Mouse (Mus musculus) ES-Bruce4 (cell line): ENCODE data around the gene Usp54. TPM values are rescaled to one million over a fixed set of nuclear protein-coding genes. Genes with fewer than 3 reads are reported as not detected.

ENCODE experiments used
- H3K27ac ChIP-seq: 2 replicates; pipeline ENCODE4 v1.5.1; 2012; ENCODE audit warnings: low read length, inconsistent platforms; ENCODE audit not compliant: insufficient read depth
- H3K27me3 ChIP-seq: 2 replicates; pipeline ENCODE4 v1.6.1; 2012; ENCODE audit warnings: mild to moderate bottlenecking, low read length, inconsistent platforms; ENCODE audit not compliant: control insufficient read depth, poor library complexity, insufficient read depth, severe bottlenecking
- H3K36me3 ChIP-seq: 2 replicates; pipeline ENCODE4 v1.6.1; 2012; ENCODE audit warnings: inconsistent platforms, mild to moderate bottlenecking, low read length, moderate library complexity; ENCODE audit not compliant: control insufficient read depth, poor library complexity, insufficient read depth, severe bottlenecking
- H3K4me1 ChIP-seq: one replicate; pipeline ENCODE4 v1.8.1; 2011; ENCODE audit warnings: low read length; ENCODE audit not compliant: control insufficient read depth, insufficient read depth
- H3K4me3 ChIP-seq: 2 replicates; pipeline ENCODE4 v1.5.1; 2011; ENCODE audit warnings: low read depth, mild to moderate bottlenecking, low read length
- H3K9ac ChIP-seq: 2 replicates; pipeline ENCODE4 v1.6.1; 2012; ENCODE audit warnings: low read depth, mild to moderate bottlenecking, inconsistent platforms; ENCODE audit not compliant: poor library complexity, severe bottlenecking
- H3K9me3 ChIP-seq: replicated peaks from 2 replicates; pipeline ENCODE4 v1.6.1; 2012; ENCODE audit warnings: mild to moderate bottlenecking, low read length, inconsistent platforms; ENCODE audit not compliant: control insufficient read depth, poor library complexity, insufficient read depth, severe bottlenecking
- CTCF ChIP-seq: IDR thresholded peaks from one replicate; pipeline ENCODE4 v1.8.1; 2011; ENCODE audit warnings: low read depth, low read length
- EP300 ChIP-seq: IDR thresholded peaks from 2 replicates; pipeline ENCODE4 v1.6.1; 2011; ENCODE audit warnings: low read depth, low read length; ENCODE audit not compliant: insufficient read depth
- POLR2A ChIP-seq: IDR thresholded peaks from one replicate; pipeline ENCODE4 v1.8.1; 2011; ENCODE audit warnings: low read length; ENCODE audit not compliant: insufficient read depth
- polyA plus RNA-seq: library from polyadenylated mRNA; stranded (reverse); fragments of >200 nt; gene quantifications from 2 replicates; pipeline ENCODE4 v1.2.4, GENCODE M21; 2011; ENCODE audit warnings: low read depth; ENCODE audit not compliant: missing spikeins, insufficient read depth, insufficient read length

Usp54 gene
- polyA plus RNA-seq, 1 experiment = 22.3 TPM

GRCm38 (mm10) chr14:20658326-20658725 is 17.5 kb upstream of the Usp54 start:
- H3K36me3 ChIP-seq = no peaks in the 10 kb centered on the region
- no peak overlapping the region for H3K9ac ChIP-seq
- no peak overlapping the region for H3K27ac ChIP-seq
- no peaks in the 10 kb centered on the region for H3K4me1 ChIP-seq
- no peak for TF ChIP-seq POLR2A
- TF ChIP-seq EP300 = no peak
- no peak for TF ChIP-seq CTCF
- no peak overlapping the region for H3K4me3 ChIP-seq
- no peaks in the 10 kb centered on the region for H3K27me3 ChIP-seq
- no peaks in the 10 kb centered on the region for H3K9me3 ChIP-seq

- Histone ChIP-seq H3K36me3 (no peaks in the 10 kb centered on the region), H3K9me3 (no peaks in the 10 kb centered on the region), H3K4me3 (no peak within 1 kb of the TSS), H3K27me3 (no peaks in the 10 kb centered on the region), H3K4me1 (no peaks in the 10 kb centered on the region), H3K9ac (no peak within 1 kb of the TSS), H3K27ac (no peak within 1 kb of the TSS)
- no peak for TF ChIP-seq POLR2A
- no peak for TF ChIP-seq CTCF
- no peak for TF ChIP-seq EP300
Observed at GRCm38 (mm10) chr14:20656361-20656760, 15.5 kb upstream of the Usp54 start, which contains the start of gene Myoz1. TSS of gene Myoz1 (minus strand) at chr14:20656540.

- H3K4me3 ChIP-seq = no peak overlapping the region
- no peak overlapping the region for H3K9ac ChIP-seq
- no peaks in the 10 kb centered on the region for H3K9me3 ChIP-seq
- H3K36me3 ChIP-seq = no peaks in the 10 kb centered on the region
- no peaks in the 10 kb centered on the region for H3K4me1 ChIP-seq
- TF ChIP-seq POLR2A = no peak
- no peak for TF ChIP-seq CTCF
- no peak for TF ChIP-seq EP300
- no peaks in the 10 kb centered on the region for H3K27me3 ChIP-seq
- no peak overlapping the region for H3K27ac ChIP-seq
Observed at GRCm38 (mm10) chr14:20655731-20656130, 14.9 kb upstream of the Usp54 start.

- H3K27ac ChIP-seq = no peak overlapping the region
- no peaks in the 10 kb centered on the region for H3K4me1 ChIP-seq
- H3K9me3 ChIP-seq = no peaks in the 10 kb centered on the region
- H3K36me3 ChIP-seq = no peaks in the 10 kb centered on the region
- no peaks in the 10 kb centered on the region for H3K27me3 ChIP-seq
- TF ChIP-seq POLR2A (no peak), CTCF (no peak), EP300 (no peak)
- no peak overlapping the region for H3K4me3 ChIP-seq
- no peak overlapping the region for H3K9ac ChIP-seq
Observed at GRCm38 (mm10) chr14:20654690-20655421, 14.0 kb upstream of the Usp54 start.

- H3K27ac ChIP-seq = no peak overlapping the region
- no peaks in the 10 kb centered on the region for H3K36me3 ChIP-seq
- TF ChIP-seq POLR2A (no peak), EP300 (no peak), CTCF (no peak)
- no peak overlapping the region for H3K4me3 ChIP-seq
- no peaks in the 10 kb centered on the region for H3K27me3 ChIP-seq
- H3K9ac ChIP-seq = no peak overlapping the region
- no peaks in the 10 kb centered on the region for H3K4me1 ChIP-seq
- no peaks in the 10 kb centered on the region for H3K9me3 ChIP-seq
Observed at GRCm38 (mm10) chr14:20651722-20652256, 10.9 kb upstream of the Usp54 start.

GRCm38 (mm10) chr14:20651000-20651399 is 10.1 kb upstream of the Usp54 start:
- Histone ChIP-seq H3K9ac (no peak overlapping the region), H3K4me1 (no peaks in the 10 kb centered on the region), H3K36me3 (no peaks in the 10 kb centered on the region), H3K27ac (no peak overlapping the region), H3K4me3 (no peak overlapping the region), H3K27me3 (no peaks in the 10 kb centered on the region), H3K9me3 (no peaks in the 10 kb centered on the region)
- no peak for TF ChIP-seq POLR2A
- no peak for TF ChIP-seq EP300
- no peak for TF ChIP-seq CTCF
